Mouse (Mus musculus) WW6 (cell line): ENCODE measurements around the gene Nek9.

Source experiments
- DNase-seq: peaks from one replicate; pipeline ENCODE4 v3.0.0-alpha.2; 2013; ENCODE audit warnings: low read depth, low spot score

Nek9 gene

DNA sequence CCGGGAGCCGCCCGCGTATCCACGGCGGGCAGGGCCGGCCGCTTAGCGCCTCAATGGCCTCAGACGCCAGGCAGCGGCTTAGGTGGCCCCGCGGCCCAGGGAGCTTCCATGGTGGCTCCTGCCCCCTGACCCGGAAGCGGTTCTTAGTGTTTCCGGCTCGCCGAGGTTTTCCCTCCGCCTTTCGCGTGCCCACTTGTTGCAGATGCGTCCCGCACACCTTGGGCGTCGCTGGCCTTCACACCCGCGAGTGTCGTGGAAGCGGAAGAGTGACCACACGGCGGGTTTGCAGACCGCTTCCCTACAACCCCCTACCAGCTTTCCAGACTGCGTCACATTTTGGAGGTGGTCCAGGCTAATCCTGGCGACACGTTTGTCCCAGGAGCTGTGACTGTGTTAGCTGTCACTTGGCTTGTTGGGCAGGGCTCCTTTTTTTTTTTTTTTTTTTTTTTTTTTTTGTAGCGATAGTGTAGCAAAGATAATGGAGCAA, at the start of gene Nek9:
Gene Nek9 (minus strand): TSS at position 120 of the 487 bp plus-strand sequence.
- peak; percentile 82 for DNase-seq

DNA sequence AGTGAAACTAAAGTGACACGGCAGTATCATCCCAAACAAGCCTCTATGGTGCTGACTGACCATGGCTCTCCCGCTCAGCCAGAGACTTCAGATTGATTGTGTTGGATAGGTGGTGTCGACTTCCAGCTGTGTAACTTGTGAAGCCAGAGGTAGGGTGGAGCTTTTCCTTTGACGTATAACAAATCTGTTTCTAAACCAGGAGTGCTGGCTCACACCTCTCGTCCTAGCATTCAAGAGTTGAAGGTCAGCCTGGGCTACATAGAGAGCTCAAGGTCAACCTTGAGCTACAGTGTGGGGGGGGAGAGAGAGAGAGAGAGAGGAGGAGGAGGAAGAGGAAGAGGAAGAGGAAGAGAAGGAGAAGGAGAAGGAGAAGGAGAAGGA, 46.8 kb upstream of the Nek9 start:
- DNase-seq: no peak

DNA sequence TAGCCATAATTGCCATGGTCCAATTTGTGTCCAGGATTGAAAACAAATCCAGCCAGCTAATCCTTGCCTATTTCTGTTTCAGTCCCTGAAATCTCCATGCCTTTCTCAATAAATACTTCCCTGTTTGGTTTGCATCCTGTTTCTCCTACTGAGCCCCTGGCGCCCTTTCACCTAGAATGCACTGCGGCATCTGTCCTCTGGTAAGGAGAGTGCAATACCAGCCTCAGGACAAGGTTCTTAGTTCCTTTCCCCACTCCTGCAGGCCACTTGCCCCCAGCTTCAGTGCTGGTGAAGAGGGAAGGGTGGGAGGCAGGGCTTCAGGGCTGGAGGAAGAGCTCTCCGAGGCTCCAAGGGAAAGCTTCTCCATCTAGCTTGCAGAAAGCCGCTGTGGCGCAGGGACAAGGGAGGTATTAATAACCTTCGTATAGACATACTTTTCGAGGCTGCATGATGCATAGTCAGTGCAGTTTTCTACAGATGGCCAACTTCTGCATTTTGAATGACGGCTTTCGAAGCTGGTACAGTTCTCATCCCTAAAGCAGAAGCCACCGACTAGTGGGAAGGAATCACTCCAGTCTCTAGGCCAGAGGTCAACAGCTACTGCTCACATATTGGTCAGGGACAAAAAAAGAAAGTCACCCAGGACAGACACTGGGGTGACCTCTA, 46.3 kb upstream of the Nek9 start:
- no peak for DNase-seq

DNA sequence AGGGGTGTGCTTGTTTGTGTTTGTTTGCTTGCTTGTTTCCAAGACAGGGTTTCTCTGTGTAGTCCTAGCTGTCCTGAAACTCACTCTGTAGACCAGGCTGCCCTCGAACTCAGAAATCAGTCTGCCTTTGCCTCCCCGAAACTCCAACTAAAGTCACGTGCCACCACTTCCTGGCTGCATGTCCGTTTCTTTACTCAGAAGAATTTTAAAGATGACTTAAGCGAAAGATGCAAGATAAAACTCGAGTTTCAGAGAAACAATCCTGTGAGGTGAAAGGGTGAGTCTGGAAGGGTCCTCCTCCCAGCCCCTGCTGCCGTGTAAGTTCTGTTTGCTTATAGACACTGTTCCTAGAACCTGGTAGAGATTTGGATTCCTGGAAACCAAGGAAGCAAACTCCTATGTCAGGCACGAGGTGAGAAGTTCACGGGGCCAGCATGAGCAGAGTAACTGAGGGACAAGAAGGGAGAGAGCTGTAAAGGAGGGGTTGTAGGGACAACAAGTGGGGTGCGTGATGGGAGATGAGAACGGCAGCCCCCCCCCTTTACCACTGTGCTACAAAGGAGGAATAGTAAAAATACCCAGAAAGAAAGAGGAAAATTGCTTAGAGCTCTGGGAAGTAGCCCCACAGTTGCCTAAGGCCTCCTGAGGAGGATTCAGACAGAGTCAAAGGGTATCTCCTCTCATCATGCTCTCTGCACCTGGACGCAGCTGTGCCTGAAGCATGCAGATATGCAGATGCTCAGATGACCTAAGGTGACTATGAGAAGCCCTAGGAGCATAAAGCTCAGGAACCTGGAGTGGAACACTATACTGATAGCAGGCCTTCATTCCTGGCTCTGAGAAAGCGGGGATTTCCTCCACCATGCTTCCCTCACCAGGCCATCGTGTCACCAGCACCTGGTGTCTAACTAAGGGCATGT, 43.9 kb upstream of the Nek9 start:
- no peak for DNase-seq

DNA sequence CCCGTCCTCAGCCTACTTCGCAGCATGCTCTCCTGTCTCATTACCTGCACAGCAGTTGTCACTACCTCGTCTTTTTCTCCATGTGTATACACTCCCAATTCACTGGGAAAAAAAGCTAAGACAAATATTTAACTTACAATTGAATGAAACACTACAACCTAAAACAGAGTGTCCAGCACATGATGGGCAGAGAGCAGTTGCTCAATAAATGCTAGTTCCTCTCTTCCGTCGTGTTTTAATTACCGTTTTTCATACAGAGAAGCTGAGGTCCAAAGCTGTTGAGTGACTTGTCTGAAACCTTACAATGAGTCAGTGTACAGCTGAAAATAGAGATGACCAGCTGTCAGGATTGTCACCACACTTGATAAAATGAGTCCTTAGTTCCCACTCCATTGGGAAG, 42.4 kb upstream of the Nek9 start:
- DNase-seq: no peak

DNA sequence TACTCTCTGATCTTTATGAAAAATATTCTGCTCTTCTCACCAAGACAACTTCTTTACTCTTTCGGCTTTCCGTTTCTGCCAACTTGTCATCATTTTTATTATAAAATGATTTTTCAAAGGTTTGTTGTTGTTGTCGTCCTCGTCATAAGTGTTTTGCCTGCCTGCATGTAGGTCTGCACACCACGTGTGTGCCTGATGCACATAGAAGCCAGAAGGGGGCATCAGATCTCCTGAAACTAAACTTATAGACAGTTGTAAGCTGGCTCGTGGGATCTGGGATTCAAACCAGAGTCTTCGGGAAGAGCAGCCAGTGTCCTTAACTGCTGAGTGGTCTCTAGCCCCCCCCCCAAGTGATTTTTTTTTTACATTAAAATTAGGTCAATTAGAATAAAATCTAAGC, 41.8 kb upstream of the Nek9 start:
- no peak for DNase-seq

DNA sequence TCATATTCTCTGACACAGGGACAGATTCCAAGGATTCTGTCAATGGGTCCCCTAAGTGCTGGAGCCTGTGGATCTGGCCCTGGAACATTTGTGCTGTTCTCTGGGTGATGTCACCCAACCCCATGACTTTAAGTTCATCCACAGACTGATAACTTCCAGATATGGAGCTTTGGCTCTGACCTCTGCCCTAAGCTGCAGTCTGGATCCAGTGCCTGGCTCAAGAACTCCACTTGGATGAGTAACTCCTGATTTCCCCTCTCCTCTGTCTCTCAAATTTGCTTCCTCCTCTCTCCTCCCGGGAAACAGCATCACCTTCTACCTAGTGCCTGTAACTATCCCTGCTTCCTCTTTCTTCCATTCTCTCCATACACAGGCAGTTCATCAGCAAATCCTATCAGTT, 41.1 kb upstream of the Nek9 start:
- DNase-seq: no peak

DNA sequence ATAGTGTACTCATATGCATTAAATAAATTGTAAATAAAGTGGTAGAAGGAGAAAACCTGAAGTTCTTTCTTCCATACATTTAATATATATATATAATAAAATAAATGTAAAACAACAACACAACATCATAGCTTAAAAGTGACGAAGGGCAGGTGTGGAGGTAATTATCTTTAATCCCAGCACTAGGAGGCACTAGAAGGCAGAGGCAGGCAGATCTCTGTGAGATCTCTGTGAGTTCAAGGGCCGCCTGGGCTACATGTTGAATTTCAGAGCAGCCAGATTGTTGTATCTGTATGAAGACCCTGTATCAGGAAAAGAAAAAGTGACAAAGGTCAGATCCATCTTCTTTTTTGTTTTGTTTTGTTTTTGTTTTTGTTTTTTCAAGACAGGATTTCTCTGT, 39.1 kb upstream of the Nek9 start:
- no peak for DNase-seq

DNA sequence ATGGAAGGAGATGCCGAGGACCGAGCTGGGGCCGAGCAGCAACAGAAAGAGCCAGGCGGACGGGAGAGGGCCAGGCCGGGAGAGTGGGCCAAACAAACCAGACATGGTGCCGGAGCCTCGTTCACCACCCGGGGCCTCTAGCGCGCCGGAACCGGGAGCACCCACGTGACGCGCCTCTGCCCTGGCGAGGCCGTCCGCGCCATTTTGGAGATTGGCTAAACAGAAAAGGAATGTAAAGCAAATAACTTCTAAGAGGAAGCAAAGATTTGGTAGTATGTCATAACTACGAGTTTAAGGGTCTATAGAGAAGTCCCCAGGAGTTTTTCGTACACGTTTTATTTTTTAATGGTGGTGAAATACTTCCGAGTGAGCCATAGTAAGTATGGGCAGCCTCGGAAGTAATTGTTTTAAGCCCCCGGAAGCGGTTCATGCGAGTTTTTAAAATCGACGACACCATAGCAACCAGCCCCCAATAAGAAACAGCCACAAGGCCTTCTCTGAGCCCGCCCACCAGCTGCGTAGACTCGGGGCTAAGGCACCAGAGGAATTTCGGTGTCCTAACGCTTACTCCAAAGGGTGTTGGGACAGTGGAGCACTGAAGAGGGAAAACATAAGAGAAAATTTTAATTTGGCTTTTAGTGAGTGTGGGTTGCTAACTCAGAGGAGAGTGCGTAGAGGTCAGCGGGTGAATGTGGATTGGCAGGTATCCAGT, 35.6 kb upstream of the Nek9 start, which contains the start of gene Tmed10:
Gene Tmed10 (minus strand): TSS at position 287 of the 712 bp plus-strand sequence.
- peak; percentile 74 for DNase-seq

DNA sequence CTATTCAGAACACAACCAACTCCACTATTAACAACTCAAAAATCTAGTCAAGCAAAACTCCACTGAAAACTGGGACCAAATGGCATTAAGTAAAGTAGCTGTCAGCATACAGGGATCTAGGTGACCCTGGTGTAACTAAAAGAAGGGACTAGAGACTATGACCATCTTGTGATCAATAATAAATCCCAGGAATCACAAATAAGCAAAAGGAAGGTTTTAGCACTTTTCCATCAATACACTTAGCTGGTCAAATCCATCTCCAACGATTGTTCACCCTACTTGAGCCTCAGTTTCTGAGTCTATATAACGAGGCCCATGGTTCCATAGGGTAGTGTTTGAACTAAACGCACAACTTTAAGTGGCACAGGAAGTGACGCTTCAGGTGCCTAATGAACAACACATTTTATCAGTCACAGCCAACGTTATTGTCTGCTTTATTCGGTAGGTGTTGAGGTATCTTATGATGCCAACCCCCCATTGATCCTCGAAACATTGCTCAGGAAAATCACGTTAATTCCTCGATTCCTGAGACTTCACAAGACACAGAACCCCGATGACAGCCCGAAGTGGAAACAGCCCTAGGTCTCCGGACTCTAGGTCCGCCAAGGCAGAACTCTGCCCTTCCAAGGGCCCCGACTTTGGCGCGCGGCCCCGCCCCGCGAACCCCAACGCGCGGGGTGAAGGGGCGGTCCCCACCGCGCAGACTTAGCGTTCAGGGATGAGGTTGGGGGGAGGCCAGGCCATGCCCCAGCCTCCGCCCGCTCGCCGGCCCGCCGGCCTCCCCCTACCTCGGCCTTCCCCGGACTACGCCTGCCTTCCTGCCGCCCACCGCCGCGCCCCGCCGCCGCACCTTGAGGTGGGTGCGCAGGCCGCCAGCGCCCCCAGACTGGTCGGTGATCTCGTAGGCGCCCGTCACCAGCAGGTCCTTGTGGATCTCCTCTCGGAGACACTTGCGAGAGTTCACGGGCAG, 34.7 kb upstream of the Nek9 start:
- peak; percentile 20 for DNase-seq

DNA sequence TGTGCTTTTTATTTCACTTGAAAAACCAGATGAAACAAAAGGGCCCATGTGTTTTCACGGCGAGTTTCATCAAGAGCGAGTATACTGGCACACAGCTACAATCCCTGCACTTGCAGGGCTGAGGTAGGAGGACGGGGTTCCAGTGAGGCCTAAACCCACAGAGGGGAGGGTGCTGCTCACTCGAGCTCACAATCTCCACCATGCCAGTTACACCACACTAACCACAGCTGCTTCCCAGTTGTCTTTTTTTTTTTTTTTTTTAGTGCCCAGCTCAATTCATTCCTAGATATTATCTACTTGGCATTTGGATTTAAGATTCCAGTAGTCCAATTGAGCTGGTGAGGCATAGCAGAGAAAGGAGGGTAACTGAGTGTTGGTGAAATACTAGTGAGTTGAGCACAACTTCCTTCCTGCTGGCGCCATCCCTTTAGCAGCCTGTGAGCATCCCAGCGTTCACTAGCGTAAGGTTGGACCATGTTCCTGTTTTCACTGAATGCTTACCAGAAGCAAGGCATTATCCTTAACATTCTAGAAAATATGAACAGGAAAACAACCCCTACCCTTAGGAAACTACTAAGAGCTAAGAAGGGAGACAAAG, 33.0 kb upstream of the Nek9 start:
- no peak for DNase-seq

DNA sequence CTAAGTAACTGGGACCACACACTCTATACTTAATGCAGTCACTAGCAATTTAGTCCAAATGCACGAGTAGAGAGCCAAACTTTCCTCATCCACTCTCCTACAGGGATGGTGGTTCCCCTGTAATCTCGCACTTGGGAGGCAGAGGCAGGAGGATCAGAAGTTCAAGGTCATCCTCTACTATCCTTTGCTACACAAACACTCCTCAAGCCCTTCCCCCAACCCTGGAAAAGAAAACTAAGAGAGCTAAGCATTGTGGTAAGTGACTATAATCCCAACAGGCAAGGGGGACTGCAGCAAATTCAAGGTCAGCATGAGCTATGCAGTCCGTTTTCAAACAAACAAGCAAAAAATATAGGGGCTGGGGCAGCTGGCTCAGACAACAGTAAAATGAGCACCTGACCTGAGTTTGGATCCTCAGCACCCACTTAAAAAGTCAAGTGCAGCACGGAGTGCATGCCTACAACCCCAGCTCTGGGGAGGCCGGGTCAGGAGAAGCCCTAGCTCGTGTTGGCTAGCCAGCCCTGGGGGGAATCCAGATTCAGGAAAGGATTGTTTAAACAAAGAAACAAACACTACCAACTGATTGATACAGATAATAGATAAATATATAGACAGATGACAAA, 29.4 kb upstream of the Nek9 start:
- DNase-seq: no peak

DNA sequence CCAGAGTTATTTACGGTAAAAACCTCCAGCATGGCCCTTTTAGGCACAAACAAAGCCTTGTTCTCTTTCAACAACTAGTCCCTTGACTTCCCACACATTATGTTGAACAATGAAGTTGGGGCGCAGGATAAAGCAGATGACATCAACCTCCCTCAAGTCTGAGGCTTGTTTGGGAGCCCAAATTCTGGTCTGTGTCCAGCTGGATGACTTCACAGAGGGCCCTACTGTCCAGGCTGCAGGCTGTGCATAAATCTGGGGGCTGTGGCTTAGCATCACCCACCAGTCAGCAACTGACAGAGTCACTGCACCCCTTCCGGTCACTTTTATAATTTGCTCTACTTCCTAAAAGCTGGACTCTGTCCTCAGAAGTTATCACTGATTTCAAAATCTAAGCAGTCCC, 27.1 kb upstream of the Nek9 start:
- no peak for DNase-seq

DNA sequence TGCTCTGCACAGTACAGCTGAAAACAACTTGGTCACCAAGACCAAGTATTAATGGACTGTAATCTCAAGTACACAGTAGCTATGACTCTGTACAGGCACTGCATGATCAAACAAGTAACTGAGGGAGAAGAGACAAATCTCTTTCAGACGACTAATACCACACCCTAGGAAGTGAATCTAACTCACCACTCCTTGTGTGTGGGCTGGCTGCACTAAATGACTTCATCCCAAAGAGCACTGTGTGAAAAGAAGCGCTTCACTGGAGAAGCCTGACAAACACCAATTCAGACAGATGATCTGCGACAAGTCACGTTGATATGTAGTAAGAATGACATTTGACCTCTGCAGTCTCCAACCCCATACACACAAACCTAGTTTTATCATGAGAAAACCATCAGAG, 23.3 kb upstream of the Nek9 start:
- no peak for DNase-seq

DNA sequence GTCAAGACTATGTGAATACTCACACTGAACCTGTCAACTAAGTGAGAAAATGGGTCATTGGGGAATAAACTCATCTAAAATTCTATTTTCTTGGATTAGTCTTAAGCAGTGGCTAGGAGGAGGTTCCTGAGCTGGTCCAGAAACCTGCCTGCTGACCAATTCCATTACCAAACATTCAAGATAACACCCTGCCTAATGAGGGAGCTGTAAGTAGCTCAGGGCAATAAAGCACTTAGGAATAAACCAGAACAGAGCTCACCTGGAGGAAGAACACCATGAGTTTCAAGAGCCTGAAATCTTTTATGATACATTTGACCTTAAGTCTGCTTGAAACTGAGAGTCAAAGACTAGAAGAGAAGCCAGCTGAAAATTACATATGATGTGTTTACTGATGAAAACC, 22.4 kb upstream of the Nek9 start:
- no peak for DNase-seq

DNA sequence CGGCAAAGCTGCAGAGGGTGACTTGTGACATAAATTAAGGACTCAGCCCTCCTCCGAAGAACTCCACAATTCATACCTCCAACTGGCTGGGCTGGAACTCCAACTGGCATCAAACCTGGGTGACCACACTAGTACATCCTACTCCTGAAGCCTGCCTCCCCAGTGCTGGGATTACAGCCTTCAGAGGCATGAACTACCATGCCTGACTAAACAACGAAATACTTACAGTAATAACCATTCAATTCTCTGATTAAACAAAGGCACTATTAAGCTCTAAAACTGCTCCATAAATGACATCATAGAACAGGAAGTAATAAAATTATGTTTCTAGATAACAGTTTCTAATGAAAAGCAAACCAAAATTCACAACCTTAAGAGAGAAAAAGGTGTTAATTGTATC, 22.0 kb upstream of the Nek9 start:
- DNase-seq: no peak

DNA sequence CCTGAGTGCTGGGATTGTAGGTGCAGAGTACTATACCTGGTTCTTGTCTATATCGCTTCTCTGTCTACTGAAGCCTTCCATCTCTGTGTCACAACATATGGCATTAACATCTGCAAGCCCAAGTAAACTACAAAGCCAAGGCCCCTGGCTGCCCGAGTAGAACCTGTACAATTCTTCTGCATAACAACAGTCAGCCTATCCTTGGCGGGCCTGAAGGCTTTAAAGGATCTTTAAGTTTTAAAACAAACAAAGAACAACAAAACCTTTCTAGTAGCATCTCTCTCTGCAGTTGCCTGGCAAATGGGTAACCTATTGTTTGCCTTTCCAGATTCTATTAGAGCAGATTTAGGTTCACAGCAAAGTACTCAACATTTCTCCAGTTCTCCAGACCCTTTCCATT, 14.9 kb upstream of the Nek9 start:
- no peak for DNase-seq

DNA sequence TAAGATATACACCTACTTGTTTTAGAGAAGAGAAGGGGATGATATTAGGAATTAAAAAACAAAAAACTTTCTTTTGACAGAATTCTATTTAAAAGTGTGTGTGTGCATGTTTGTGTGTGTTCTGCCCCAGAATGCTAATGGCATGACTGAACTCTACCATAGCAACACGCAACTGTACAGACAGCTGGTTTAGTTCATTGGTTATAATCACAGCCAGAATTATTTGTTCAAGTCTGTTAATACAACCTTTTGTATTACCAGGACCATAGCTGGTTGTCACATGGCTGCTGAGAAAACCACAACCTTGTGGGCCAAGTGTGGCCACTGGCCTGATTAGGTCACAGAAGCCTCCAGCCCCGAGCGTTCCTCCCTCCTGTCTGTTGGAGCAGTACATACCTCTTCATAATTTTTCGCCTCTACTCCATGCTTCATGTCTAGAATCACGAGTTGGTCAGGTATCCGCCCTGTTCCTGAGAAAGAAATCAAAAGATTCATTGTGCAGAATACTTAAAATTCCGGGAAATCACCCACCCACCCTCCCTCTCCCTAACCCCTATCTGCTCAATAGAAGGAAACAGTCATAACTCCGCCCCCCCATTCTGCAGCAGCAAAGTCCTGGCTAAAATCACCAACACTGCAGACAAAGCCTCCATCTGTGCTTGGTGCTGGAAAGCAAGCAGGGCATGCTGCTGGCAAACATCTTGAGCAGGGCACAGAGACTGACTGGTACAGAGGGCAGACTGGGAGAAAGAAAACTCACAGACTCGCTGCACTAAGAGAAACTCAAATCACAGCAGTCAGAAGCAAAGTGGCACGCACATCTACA, 11.5 kb upstream of the Nek9 start:
- DNase-seq: no peak

DNA sequence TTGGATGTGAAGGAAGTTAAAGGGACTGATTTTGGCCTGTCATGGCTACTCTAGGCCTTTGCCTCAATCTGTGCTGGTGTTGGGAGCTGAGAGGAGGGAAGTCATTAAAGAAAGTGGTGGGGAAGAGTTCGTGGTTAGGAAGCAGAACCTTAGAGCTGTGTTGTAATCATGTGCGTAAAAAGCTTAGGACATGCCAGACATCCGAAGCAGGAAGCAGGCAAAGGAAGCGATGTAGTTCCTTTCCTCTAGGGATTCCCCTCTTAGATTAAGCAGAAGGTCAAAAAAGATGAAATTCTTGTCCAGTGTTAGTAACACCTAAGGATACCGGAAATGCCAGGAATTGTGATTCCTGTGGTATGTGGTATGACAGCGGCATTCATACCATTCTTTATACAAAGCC, 9.2 kb upstream of the Nek9 start:
- DNase-seq: no peak
